Mouse (Mus musculus) CD4-positive naive resting alpha-beta T cell, adult 57 days (primary cell): ENCODE measurements around the gene Ace3. TPM values are rescaled to one million over a fixed set of nuclear protein-coding genes. Genes with fewer than 3 reads are reported as not detected.

Experiments
- total RNA-seq: library from RNA; stranded (reverse); gene quantifications from one replicate; pipeline ENCODE4 v1.2.4, GENCODE M21; 2023

The Ace3 gene
- not detected for total RNA-seq

GRCm38 (mm10) chr11:105994375-105994774 is at the start of gene Ace3:
Gene Ace3 (plus strand): TSS chr11:105994675.

GRCm38 (mm10) chr11:105952911-105953386 is 41.5 kb upstream of the Ace3 start, which contains the start of gene Cyb561:
Gene Cyb561 (minus strand): TSS chr11:105953336.

GRCm38 (mm10) chr11:105967741-105968574 is 26.5 kb upstream of the Ace3 start, which contains the start of gene Ace:
Gene Ace (plus strand): TSS chr11:105967945.

GRCm38 (mm10) chr11:106007821-106008220 is 13.3 kb downstream of the Ace3 start, which contains the start of gene Kcnh6:
Gene Kcnh6 (plus strand): TSS chr11:106008124.

GRCm38 (mm10) chr11:106036548-106037417 is 42.3 kb downstream of the Ace3 start, which contains the start of gene Dcaf7:
Gene Dcaf7 (plus strand): TSS chr11:106036872.

Other genes with a start within 250 kb of the Ace3 start
- gene Cyb561, start 41.3 kb upstream of the Ace3 start, total RNA-seq: 0.33 TPM
- 0.80 TPM for gene Ace, start 26.7 kb upstream of the Ace3 start, total RNA-seq
- 0.65 TPM for gene Kcnh6, start 13.4 kb downstream of the Ace3 start, total RNA-seq
- gene Dcaf7, start 42.2 kb downstream of the Ace3 start, total RNA-seq: 64.9 TPM
- 8.3 TPM for gene Taco1, start 71.4 kb downstream of the Ace3 start, total RNA-seq
- gene Map3k3, start 89.9 kb downstream of the Ace3 start, total RNA-seq: 174 TPM
- 12.1 TPM for gene Gm10840, start 166.2 kb downstream of the Ace3 start, total RNA-seq
- 840 TPM for gene Limd2, start 166.2 kb downstream of the Ace3 start, total RNA-seq
- 27.2 TPM for gene Strada, start 207.5 kb downstream of the Ace3 start, total RNA-seq
- gene Ccdc47, start 221.7 kb downstream of the Ace3 start, total RNA-seq: 38.1 TPM
- 80.4 TPM for gene Ddx42, start 222.3 kb downstream of the Ace3 start, total RNA-seq